Mouse (Mus musculus) megakaryocyte, embryonic 14.5 days (primary cell): Measurements from ENCODE around the gene C9orf72. TPM values are rescaled to one million over a fixed set of nuclear protein-coding genes. Genes with fewer than 3 reads are reported as not detected.

Experiments
- H3K27me3 ChIP-seq: replicated peaks from 2 replicates; pipeline ENCODE3; 2012; ENCODE audit warnings: inconsistent platforms
- H3K36me3 ChIP-seq: replicated peaks from 2 replicates; pipeline ENCODE3; 2012; ENCODE audit warnings: low read length, inconsistent platforms, mixed read lengths
- H3K4me1 ChIP-seq: 2 replicates; pipeline ENCODE4 v1.6.1; 2012; ENCODE audit warnings: inconsistent platforms
- H3K4me3 ChIP-seq: replicated peaks from 2 replicates; pipeline ENCODE3; 2012; ENCODE audit warnings: moderate library complexity, mild to moderate bottlenecking, inconsistent platforms
- H3K9me3 ChIP-seq: 2 replicates; pipeline ENCODE4 v1.6.1; 2012; ENCODE audit warnings: inconsistent platforms
- FLI1 ChIP-seq: IDR thresholded peaks from 2 replicates; pipeline ENCODE4 v1.6.1; 2012; ENCODE audit warnings: low read length, inconsistent platforms, mixed read lengths
- GATA1 ChIP-seq: IDR thresholded peaks from 3 replicates; pipeline ENCODE4 v1.6.1; 2012; ENCODE audit warnings: mixed read lengths, low read length, inconsistent platforms, borderline replicate concordance
- polyA plus RNA-seq: library from polyadenylated mRNA; stranded (reverse); fragments of >175 nt; gene quantifications from 2 replicates; pipeline ENCODE4 v1.2.3, GENCODE M21; 2012; ENCODE audit warnings: low replicate concordance; ENCODE audit not compliant: insufficient read depth

The C9orf72 gene
- polyA plus RNA-seq, 1 experiment: not detected

DNA sequence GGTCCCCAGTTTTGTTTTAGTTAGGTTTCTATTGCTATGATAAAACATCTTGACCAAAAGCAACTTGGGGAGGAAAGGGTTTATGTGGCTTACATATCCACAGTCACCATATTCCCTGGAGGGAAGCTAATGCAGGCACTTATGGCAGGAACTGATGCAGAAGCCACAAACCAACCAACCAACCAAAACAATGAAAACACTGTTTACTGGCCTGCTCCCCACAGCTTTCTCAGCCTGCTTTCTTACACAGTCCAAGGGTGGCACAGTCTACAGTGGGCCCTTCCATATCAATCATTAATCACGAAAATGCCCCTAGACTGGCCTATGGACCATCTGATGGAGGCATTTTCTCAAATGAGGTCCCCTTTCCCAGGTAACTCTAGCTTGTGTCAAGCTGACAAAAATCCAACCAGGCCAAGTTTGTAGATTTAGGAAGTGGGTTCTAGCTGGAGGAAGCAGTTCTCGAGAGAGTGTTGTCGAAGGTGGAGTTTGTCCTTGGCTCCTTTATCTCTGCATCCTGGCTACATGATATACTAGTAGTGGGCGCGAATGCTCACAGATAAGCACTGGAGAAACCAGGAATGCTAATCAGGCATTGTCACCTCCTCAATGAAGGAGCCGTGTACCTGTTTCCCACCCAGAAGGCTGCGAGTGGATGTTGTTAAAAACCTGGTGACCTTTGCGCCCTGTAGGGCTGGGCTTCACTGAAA lies 38.2 kb downstream of the C9orf72 start:
- Histone ChIP-seq H3K27me3 (no peaks in the 10 kb centered on the region), H3K9me3 (peaks cover 9% of the 10 kb centered on the region; the same call in 1 of the 2 replicates), H3K36me3 (peaks cover 5% of the 10 kb centered on the region), H3K4me1 (peaks cover 8% of the 10 kb centered on the region), H3K4me3 (no peak overlapping the region)
- TF ChIP-seq GATA1 (no peak), FLI1 (no peak)

DNA sequence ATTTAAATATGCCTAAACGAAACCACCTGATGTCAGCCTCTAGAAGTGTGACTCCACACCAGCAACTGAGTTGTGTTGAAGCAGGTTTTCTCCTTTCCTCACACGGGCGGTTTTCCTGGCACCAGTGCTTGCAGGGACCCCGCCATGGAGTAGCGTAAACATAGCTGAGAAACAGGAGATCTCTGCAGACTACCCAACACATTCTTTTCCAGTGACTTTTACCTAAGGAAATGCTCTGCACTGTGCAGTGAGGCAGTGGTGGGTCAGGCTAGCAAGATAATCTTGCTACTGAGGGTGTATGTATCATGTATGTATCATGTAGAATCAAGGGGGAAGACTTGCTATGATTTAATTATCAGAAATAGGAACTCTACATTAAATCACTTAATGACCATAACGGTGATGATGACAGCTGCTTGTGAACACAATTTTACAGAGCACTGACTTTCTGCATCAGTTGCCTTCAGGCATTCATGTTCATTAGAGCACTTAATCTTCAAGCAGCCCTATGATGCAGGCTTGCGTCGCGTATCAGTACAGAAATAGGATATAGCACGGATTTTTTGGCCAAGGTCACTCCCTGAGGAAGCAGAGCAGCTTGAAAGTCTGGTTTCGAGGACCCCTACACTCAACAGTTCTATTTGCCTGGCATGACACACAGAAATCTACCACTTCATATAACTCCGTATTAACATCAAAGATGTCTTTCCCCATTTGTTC lies 47.9 kb downstream of the C9orf72 start:
- no peaks in the 10 kb centered on the region for H3K36me3 ChIP-seq
- H3K4me3 ChIP-seq: no peak overlapping the region
- no peaks in the 10 kb centered on the region for H3K4me1 ChIP-seq
- no peaks in the 10 kb centered on the region for H3K9me3 ChIP-seq
- H3K27me3 ChIP-seq: no peaks in the 10 kb centered on the region
- no peak for TF ChIP-seq FLI1
- no peak for TF ChIP-seq GATA1

DNA sequence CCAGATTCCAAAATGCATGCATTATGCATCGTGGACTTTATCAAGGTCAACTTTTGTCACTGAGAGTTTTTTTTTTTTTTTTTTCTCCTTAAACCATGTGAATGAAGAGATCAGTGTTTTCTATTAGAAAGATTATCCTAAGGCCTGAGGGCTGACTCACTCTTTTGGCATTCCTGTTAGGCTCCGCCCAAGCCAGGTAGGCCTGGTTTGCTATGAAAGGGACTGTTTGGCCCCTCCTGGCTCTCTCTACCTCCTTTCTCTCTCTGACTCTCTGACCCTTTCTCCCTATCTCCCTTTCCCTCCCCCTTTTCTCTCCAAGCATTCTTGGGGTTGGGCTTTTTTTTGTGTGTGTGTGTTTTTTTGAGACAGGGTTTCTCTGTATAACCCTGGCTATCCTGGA lies 50.4 kb downstream of the C9orf72 start:
- no peaks in the 10 kb centered on the region for H3K27me3 ChIP-seq
- no peaks in the 10 kb centered on the region for H3K36me3 ChIP-seq
- no peak for TF ChIP-seq FLI1
- no peak for TF ChIP-seq GATA1
- H3K4me3 ChIP-seq: no peak overlapping the region
- peaks cover 7% of the 10 kb centered on the region; the same call in 1 of the 2 replicates for H3K9me3 ChIP-seq
- no peaks in the 10 kb centered on the region for H3K4me1 ChIP-seq

DNA sequence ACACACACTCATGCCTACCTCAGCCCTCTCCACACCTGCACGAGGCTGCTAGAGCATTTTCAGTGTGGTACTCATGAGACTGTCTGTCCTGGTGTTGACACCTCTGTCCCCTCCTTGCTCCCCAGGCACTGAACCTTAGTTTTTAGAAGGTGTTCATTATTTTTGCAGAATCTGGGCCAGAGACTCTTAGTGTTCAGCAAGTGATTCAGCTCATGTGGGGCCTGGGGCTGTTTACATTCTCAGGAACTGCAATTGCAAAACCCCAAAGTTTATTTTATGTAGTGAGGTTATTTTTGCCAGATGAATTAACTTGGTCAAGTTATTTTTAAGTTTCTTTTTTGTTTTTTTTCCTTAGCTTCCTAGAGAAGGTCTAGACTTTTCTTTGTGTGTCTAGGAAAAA lies 52.4 kb downstream of the C9orf72 start:
- no peaks in the 10 kb centered on the region for H3K36me3 ChIP-seq
- H3K4me3 ChIP-seq: no peak overlapping the region
- H3K9me3 ChIP-seq: peaks cover 7% of the 10 kb centered on the region; the same call in 1 of the 2 replicates
- H3K4me1 ChIP-seq: no peaks in the 10 kb centered on the region
- no peaks in the 10 kb centered on the region for H3K27me3 ChIP-seq
- TF ChIP-seq FLI1: no peak

DNA sequence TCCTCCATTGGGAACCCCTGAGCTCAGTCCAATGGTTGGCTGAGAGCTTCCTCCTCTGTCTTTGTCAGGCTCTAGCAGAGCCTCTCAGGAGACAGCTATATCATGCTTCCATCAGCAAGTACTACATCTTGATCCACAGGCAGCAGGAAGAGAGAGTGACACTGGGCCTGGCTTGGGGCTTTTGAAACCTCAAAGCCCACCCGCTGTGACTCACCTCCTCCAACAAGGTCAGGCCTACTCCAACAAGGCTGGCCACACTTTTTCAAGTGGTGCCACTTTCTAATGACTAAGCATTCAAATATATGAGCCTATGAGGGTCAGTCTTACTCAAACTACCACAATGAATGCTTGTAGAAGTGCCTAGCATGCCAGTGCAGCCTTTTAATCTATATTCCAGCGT lies 53.5 kb downstream of the C9orf72 start:
- TF ChIP-seq FLI1 (no peak), GATA1 (no peak)
- Histone ChIP-seq H3K36me3 (no peaks in the 10 kb centered on the region), H3K27me3 (no peaks in the 10 kb centered on the region), H3K4me3 (no peak overlapping the region), H3K4me1 (no peaks in the 10 kb centered on the region), H3K9me3 (peaks cover 7% of the 10 kb centered on the region; the same call in 1 of the 2 replicates)

DNA sequence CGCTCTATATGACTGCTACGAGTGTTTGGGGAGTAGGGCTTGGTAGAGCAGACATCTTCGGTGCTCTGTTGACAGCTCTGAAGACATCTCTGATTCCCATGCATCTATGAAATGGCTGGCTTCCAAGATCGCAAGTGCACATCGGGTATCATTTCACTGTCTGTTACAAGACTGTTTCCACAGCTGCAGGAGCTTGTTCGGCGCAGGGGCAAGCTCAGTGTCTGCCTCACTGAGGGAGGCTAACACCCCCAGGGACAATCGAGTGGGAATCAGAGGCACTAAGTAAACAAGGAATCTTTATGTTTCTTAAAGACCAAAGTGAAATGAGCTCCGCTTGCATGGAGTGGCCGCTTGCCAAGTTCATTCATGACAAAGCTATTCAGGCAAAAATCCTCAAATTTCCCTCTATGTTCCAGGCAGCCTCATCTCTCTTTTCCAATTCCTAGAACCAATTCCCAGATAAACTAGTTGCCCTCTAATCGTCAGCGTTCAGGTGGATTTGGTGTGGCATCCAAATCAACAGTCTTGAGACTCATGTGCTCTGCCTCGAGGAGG lies 56.3 kb downstream of the C9orf72 start:
- peaks cover 7% of the 10 kb centered on the region; the same call in 1 of the 2 replicates for H3K9me3 ChIP-seq
- TF ChIP-seq GATA1 (no peak), FLI1 (no peak)

DNA sequence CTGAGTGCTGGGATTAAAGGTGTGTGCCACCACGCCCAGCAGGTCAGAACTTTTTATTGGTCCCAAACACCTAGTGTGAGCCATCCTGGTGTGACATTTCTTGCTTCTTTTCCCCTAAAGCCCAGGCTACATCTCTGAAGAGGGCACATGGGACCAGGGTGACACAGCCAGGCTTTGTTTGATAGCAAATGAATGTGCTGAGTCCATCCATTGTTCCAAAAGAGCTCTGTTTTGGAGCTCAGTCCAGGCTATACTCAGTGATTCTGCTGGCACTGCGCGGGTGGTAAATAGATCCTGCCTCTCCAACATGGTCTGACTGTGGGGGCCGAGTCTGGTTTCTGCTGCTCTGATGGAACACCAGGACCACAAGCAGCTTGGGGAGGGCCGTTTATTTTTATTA lies 58.1 kb downstream of the C9orf72 start:
- H3K36me3 ChIP-seq: no peaks in the 10 kb centered on the region
- TF ChIP-seq GATA1 (no peak), FLI1 (no peak)
- peaks cover 7% of the 10 kb centered on the region for H3K4me1 ChIP-seq
- H3K4me3 ChIP-seq: no peak overlapping the region
- peaks cover 7% of the 10 kb centered on the region; the same call in 1 of the 2 replicates for H3K9me3 ChIP-seq
- no peaks in the 10 kb centered on the region for H3K27me3 ChIP-seq

More for the DNA sequence above, 56.3 kb downstream of the C9orf72 start:
- no peaks in the 10 kb centered on the region for H3K27me3 ChIP-seq
- H3K4me3 ChIP-seq: no peak overlapping the region
- peaks cover 7% of the 10 kb centered on the region for H3K4me1 ChIP-seq
- no peaks in the 10 kb centered on the region for H3K36me3 ChIP-seq

DNA sequence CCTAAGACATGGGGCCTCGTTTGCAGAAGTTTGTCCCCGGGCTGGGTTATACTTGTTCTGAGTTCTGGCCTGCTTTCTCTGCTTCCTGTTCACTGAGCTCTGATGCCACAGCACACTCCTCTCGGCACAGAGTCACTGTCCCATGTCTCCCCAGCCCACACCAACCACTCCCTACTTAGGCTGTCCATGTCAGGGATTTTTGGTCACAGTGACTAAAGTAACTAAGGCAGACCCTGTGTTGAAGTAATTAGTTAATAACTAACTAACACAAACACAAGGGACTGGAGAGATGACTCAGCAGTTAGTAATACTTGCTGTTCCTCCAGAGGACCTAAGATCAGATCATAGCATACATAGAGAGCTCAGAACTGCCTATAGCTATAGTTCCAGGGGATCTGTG lies 60.0 kb downstream of the C9orf72 start:
- TF ChIP-seq GATA1 (no peak), FLI1 (no peak)
- H3K36me3 ChIP-seq: no peaks in the 10 kb centered on the region
- H3K4me3 ChIP-seq: no peak overlapping the region
- H3K4me1 ChIP-seq: peaks cover 7% of the 10 kb centered on the region
- peaks cover 4% of the 10 kb centered on the region; the same call in 1 of the 2 replicates for H3K9me3 ChIP-seq
- no peaks in the 10 kb centered on the region for H3K27me3 ChIP-seq

DNA sequence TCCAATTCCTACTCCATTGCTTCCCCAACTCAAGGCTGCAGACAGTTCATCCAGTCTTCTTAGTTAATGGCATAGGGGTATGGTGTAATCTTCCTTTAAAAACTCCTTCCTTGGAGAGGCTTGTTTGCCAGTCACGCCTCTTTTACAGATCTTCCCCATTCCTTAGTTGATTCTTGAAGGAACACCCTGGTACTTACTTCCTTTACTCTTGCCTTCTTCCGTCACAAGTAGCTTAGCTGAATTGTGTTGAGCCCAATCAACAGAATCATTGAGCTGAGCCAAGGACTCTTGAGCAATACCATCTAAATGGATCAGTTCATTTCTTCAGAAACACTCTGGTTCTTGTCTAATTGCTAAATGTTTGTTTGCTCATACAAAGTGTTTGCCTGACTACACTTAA lies 60.7 kb downstream of the C9orf72 start:
- H3K4me1 ChIP-seq: peaks cover 7% of the 10 kb centered on the region
- TF ChIP-seq GATA1 (no peak), FLI1 (no peak)
- no peak overlapping the region for H3K4me3 ChIP-seq
- H3K27me3 ChIP-seq: no peaks in the 10 kb centered on the region
- H3K9me3 ChIP-seq: peaks cover 4% of the 10 kb centered on the region; the same call in 1 of the 2 replicates
- H3K36me3 ChIP-seq: no peaks in the 10 kb centered on the region

DNA sequence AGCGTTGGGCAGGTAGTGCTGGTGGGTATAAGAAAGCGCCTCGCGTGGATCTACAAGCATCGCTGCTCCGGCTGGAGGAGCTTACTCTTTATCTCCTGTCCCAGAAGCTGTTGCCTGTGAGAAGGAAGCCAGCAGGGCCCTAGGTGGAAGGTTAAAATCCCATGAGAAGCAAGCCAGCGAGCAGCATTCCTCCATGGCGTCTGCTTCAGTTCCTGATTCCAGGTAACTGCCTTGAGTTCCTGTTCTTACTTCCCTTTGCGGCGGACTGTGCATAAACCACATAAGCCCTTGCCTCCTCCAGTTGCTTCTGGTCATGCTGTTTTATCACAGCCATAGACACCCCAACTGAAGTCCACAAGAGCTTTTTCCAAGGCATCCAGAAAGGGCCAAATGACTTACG lies 68.2 kb downstream of the C9orf72 start:
- H3K4me3 ChIP-seq: no peak overlapping the region
- TF ChIP-seq FLI1 (no peak), GATA1 (no peak)
- peaks cover 4% of the 10 kb centered on the region; the same call in 1 of the 2 replicates for H3K9me3 ChIP-seq
- no peaks in the 10 kb centered on the region for H3K36me3 ChIP-seq
- H3K27me3 ChIP-seq: peaks cover 23% of the 10 kb centered on the region
- H3K4me1 ChIP-seq: peaks cover 26% of the 10 kb centered on the region
